Mouse (Mus musculus) small intestine, adult 2 months (tissue): Measurements from ENCODE around the gene Cdk7. TPM values are rescaled to one million over a fixed set of nuclear protein-coding genes. Genes with fewer than 3 reads are reported as not detected.

Source experiments
- H3K27ac ChIP-seq: fragments of 200-500 bp; 2 replicates; pipeline ENCODE4 v1.5.1; 2012; ENCODE audit warnings: low read depth, low read length, control low read depth, inconsistent platforms; ENCODE audit not compliant: insufficient read depth
- H3K27me3 ChIP-seq: fragments of 200-500 bp; 2 replicates; pipeline ENCODE4 v1.6.1; 2012; ENCODE audit warnings: mild to moderate bottlenecking, moderate library complexity, low read length, inconsistent platforms; ENCODE audit not compliant: control insufficient read depth, insufficient read depth
- H3K36me3 ChIP-seq: fragments of 200-500 bp; 2 replicates; pipeline ENCODE4 v1.6.1; 2012; ENCODE audit warnings: mild to moderate bottlenecking, low read length, control low read depth, inconsistent platforms; ENCODE audit not compliant: control insufficient read depth, insufficient read depth
- H3K4me1 ChIP-seq: fragments of 200-500 bp; 2 replicates; pipeline ENCODE4 v1.6.1; 2012; ENCODE audit warnings: low read length, inconsistent platforms, mixed read lengths; ENCODE audit not compliant: control insufficient read depth, insufficient read depth, insufficient read length
- H3K4me3 ChIP-seq: fragments of 200-500 bp; 2 replicates; pipeline ENCODE4 v1.5.1; 2012; ENCODE audit warnings: low read depth, mild to moderate bottlenecking, control low read depth, inconsistent platforms, low read length, moderate library complexity
- CTCF ChIP-seq: fragments of 200-500 bp; IDR thresholded peaks from 2 replicates; pipeline ENCODE4 v1.5.1; 2012; ENCODE audit warnings: low read depth, mild to moderate bottlenecking, control low read depth, inconsistent platforms, low read length, moderate library complexity, mixed read lengths; ENCODE audit not compliant: insufficient replicate concordance, insufficient read length; ENCODE audit errors: extremely low read depth
- POLR2A ChIP-seq: fragments of 200-500 bp; IDR thresholded peaks from 2 replicates; pipeline ENCODE4 v1.6.1; 2012; ENCODE audit warnings: low read depth, mild to moderate bottlenecking, control low read depth, inconsistent platforms, low read length, moderate library complexity
- WGBS: fragments of 180-500 bp; shearing (Covaris S2); methylation state at CpG from one replicate; pipeline ENCODE4 v1.1.7; 2018; 5-methylcytosine and 5-hydroxymethylcytosine counted together
- polyA plus RNA-seq: library from polyadenylated mRNA; depleted of rRNA; stranded (reverse); fragments of >200 nt; gene quantifications from 2 replicates; pipeline ENCODE4 v1.2.3, GENCODE M21; 2012

Cdk7 gene
- polyA plus RNA-seq, 1 experiment = 6.9 TPM

DNA sequence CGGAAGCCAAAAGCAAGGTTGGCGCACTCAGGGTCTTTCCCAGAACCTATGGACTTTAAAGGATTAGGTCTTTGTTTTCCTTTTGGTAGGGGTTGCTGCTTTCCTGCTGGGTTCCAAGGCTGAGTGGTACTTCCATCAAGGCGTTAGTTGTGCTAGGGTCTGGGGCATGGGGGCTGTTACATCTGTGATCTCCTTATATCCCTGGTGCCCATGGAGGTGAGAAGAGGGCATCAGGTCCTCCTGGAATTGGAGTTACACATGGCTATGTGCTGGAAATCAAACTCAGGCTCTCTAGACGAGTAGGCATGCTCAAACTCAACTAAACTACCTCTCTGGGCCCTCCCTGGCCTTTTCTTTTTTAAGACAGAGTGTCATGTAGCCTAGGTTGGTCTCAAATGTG lies 23.4 kb upstream of the Cdk7 start:
- H3K4me1 ChIP-seq = peaks cover 2% of the 10 kb centered on the region; the same call in 1 of the 2 replicates
- TF ChIP-seq CTCF (no peak), POLR2A (no peak)
- no peak overlapping the region for H3K27ac ChIP-seq
- no peaks in the 10 kb centered on the region for H3K36me3 ChIP-seq
- WGBS = 69% methylated on average over 4 of the region's 4 CpGs
- no peak overlapping the region for H3K4me3 ChIP-seq
- no peaks in the 10 kb centered on the region for H3K27me3 ChIP-seq

DNA sequence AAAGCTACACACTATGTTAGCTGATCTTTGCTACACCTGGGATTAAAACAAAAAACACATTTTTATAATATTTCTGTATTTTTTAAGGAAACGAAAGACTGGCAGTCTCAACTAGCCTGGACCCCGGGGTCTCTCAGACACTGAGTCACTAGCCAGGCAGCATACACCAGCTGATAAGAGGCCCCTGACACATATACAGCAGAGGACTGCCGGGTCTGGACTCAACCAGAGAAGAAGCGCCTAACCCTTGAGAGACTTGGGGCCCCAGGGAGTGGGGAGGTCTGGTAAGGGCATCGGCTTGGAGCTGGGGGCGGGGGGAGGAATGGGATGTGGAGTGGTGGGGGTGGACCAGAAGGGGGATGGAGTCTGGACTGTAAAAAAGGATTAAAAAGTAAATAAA lies 22.3 kb upstream of the Cdk7 start:
- no peaks in the 10 kb centered on the region for H3K36me3 ChIP-seq

DNA sequence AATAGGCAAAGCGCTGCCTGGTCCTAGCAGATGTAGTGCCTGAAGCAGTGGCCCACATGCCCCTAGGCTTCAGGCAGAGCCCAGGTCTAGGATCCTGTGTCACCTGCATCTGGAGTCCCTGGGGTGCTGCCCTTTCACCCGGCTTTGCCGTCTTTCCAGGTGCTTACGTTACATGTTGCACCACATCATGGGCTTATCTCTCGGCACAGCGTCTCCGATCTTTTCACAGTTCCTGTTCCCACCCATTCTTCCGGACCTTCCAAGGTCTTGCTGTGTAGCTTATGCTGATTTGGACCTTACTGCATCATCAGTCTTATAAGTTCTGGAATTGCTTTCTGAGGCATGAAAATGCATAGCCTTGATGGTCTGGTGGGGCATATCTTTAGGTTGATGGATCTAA lies 21.8 kb upstream of the Cdk7 start:
- Histone ChIP-seq H3K4me1 (peaks cover 2% of the 10 kb centered on the region; the same call in 1 of the 2 replicates), H3K27me3 (no peaks in the 10 kb centered on the region), H3K36me3 (no peaks in the 10 kb centered on the region), H3K4me3 (no peak overlapping the region), H3K27ac (no peak overlapping the region)
- no peak for TF ChIP-seq POLR2A
- TF ChIP-seq CTCF = no peak
- 59% methylated on average over 8 of the region's 8 CpGs for WGBS

More for the DNA sequence above, 22.3 kb upstream of the Cdk7 start:
- H3K4me3 ChIP-seq = no peak overlapping the region
- no peak overlapping the region for H3K27ac ChIP-seq
- WGBS = 71% methylated on average over 6 of the region's 6 CpGs
- H3K27me3 ChIP-seq = no peaks in the 10 kb centered on the region
- TF ChIP-seq POLR2A = no peak
- TF ChIP-seq CTCF = no peak
- H3K4me1 ChIP-seq = peaks cover 2% of the 10 kb centered on the region; the same call in 1 of the 2 replicates

DNA sequence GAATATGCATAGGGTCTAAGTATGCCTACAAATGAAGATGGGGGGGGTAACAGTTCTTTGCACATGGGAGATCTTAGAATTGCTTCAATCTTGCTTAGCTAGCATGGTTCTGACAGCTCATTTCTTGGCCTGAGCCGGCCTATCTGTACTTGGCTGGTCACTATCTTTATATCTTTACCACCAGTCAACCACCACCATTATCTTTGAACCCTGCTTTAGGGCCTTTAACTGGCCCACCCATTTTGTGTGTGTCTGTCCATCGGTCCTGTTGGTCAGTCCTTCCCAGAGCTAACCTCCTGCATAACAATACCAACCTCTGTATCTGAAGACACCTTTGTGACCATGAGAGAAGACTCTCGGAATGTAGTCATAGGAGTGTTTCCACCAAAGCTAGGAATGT lies 20.7 kb upstream of the Cdk7 start:
- peaks cover 2% of the 10 kb centered on the region; the same call in 1 of the 2 replicates for H3K4me1 ChIP-seq
- WGBS = 73% methylated on average over 3 of the region's 3 CpGs
- H3K4me3 ChIP-seq = no peak overlapping the region
- no peak for TF ChIP-seq POLR2A
- TF ChIP-seq CTCF = no peak
- no peaks in the 10 kb centered on the region for H3K27me3 ChIP-seq
- no peak overlapping the region for H3K27ac ChIP-seq
- H3K36me3 ChIP-seq = no peaks in the 10 kb centered on the region

GRCm38 (mm10) chr13:100750799-100751198 lies 20.1 kb upstream of the Cdk7 start:
- WGBS = 67% methylated on average over 5 of the region's 5 CpGs
- no peak overlapping the region for H3K27ac ChIP-seq
- H3K4me3 ChIP-seq = no peak overlapping the region
- TF ChIP-seq POLR2A (no peak), CTCF (no peak)
- peaks cover 2% of the 10 kb centered on the region; the same call in 1 of the 2 replicates for H3K4me1 ChIP-seq
- no peaks in the 10 kb centered on the region for H3K36me3 ChIP-seq
- H3K27me3 ChIP-seq = no peaks in the 10 kb centered on the region

- Histone ChIP-seq H3K36me3 (no peaks in the 10 kb centered on the region), H3K27ac (no peak overlapping the region), H3K27me3 (no peaks in the 10 kb centered on the region), H3K4me3 (no peak overlapping the region), H3K4me1 (peaks cover 6% of the 10 kb centered on the region; the same call in 1 of the 2 replicates)
- 61% methylated on average over 8 of the region's 8 CpGs for WGBS
- TF ChIP-seq CTCF (no peak), POLR2A (no peak)
These were observed 17.9 kb upstream of the Cdk7 start for GRCm38 (mm10) chr13:100748638-100749037.

GRCm38 (mm10) chr13:100746090-100746489 lies 15.4 kb upstream of the Cdk7 start:
- Histone ChIP-seq H3K36me3 (no peaks in the 10 kb centered on the region), H3K27me3 (no peaks in the 10 kb centered on the region), H3K4me3 (no peak overlapping the region), H3K27ac (no peak overlapping the region), H3K4me1 (peaks cover 6% of the 10 kb centered on the region; the same call in 1 of the 2 replicates)
- 86% methylated on average over 3 of the region's 3 CpGs for WGBS
- no peak for TF ChIP-seq POLR2A
- TF ChIP-seq CTCF = no peak
